Mouse (Mus musculus) liver, postnatal 0 days (tissue): ENCODE measurements around the gene Sumo2.

ENCODE experiments used
- CTCF ChIP-seq: sonication (generic); IDR thresholded peaks from 2 replicates; pipeline ENCODE4 v1.5.1; 2016; ENCODE audit warnings: antibody characterized with exemption, low read depth
- EP300 ChIP-seq: IDR thresholded peaks from 2 replicates; pipeline ENCODE4 v1.6.1; 2016; ENCODE audit warnings: antibody characterized with exemption, low read depth, mild to moderate bottlenecking

GRCm38 (mm10) chr11:115536856-115537568 is 936 bp upstream of the Sumo2 start:
- no peak for TF ChIP-seq CTCF
- no peak for TF ChIP-seq EP300
